Mouse (Mus musculus): ENCODE measurements at regions not wholly inside any gene's neighbourhood (a gene's known extent, or its start where the extent isn't known, plus 50 kb on each side); places are given as distances from the start of the nearest gene placed in this dataset.

GRCm38 (mm10) chr16:74517374-74517773, 105.7 kb upstream of the Robo2 start:
- Histone ChIP-seq H3K27ac (no peak overlapping the region), H3K4me3 (ENCODE audit: low read length) (no peak overlapping the region), H3K27me3 (ENCODE audit: insufficient read depth, low read length) (no peaks in the 10 kb centered on the region), H3K9ac (replicated peaks; ENCODE audit: low read length) (no peak overlapping the region), H3K36me3 (ENCODE audit: insufficient read depth, low read length) (no peaks in the 10 kb centered on the region), H3K9me3 (ENCODE audit: low read length) (no peaks in the 10 kb centered on the region), H3K4me1 (ENCODE audit: insufficient read depth, low read length) (no peaks in the 10 kb centered on the region), H3K4me2 (ENCODE audit: low read depth, low read length) (no peak overlapping the region)
- ATAC-seq, result no peak
- no peak for TF ChIP-seq CTCF (IDR thresholded peaks at IDR 0.05; ENCODE audit: low read depth)
- 94% methylated on average over 4 of the region's 4 CpGs for WGBS
- DNase-seq (ENCODE audit: low spot score), result no peak

GRCm38 (mm10) chr16:74514481-74514880, 102.9 kb upstream of the Robo2 start:
- no peak for ATAC-seq

GRCm38 (mm10) chr16:74510383-74510782, 98.8 kb upstream of the Robo2 start:
- H3K4me1 ChIP-seq (ENCODE audit: insufficient read depth, low read length), result no peaks in the 10 kb centered on the region
- ATAC-seq, result no peak

More at GRCm38 (mm10) chr16:74514481-74514880, 102.9 kb upstream of the Robo2 start:
- DNase-seq (ENCODE audit: low spot score), result no peak
- no peaks in the 10 kb centered on the region for H3K4me1 ChIP-seq (ENCODE audit: insufficient read depth, low read length)
- no peak overlapping the region for H3K9ac ChIP-seq (replicated peaks; ENCODE audit: low read length)
- no peak overlapping the region for H3K4me2 ChIP-seq (ENCODE audit: low read depth, low read length)
- H3K36me3 ChIP-seq (ENCODE audit: insufficient read depth, low read length), result no peaks in the 10 kb centered on the region
- WGBS, result 88% methylated on average over 4 of the region's 4 CpGs
- no peaks in the 10 kb centered on the region for H3K9me3 ChIP-seq (ENCODE audit: low read length)
- H3K27me3 ChIP-seq (ENCODE audit: insufficient read depth, low read length), result no peaks in the 10 kb centered on the region
- no peak overlapping the region for H3K27ac ChIP-seq
- H3K4me3 ChIP-seq (ENCODE audit: low read length), result no peak overlapping the region
- TF ChIP-seq CTCF (IDR thresholded peaks at IDR 0.05; ENCODE audit: low read depth), result no peak

DNA sequence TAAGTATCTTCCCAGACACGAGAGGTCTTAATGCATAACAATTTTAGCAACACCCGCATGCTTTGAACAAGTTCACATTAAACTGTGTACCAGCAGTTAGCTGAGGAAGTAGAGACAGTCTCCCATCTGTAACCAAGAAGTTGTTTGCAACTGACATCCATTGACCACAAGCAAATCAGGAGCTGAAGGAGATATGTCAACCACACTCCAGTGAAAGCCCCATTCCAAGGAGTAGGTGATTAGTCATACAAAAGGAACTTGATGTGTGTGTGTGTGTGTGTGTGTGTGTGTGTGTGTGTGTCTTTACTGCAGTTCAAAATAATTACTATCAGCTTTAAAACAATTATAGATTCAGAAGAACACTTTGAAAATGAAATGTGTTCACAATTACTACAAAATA, 97.9 kb upstream of the Robo2 start:
- no peak for TF ChIP-seq CTCF (IDR thresholded peaks at IDR 0.05; ENCODE audit: low read depth)

More at GRCm38 (mm10) chr16:74510383-74510782, 98.8 kb upstream of the Robo2 start:
- WGBS, result 92% methylated on average over 1 of the region's 1 CpGs
- no peaks in the 10 kb centered on the region for H3K9me3 ChIP-seq (ENCODE audit: low read length)
- no peak overlapping the region for H3K27ac ChIP-seq
- no peak overlapping the region for H3K4me3 ChIP-seq (ENCODE audit: low read length)
- DNase-seq (ENCODE audit: low spot score), result no peak
- no peak for TF ChIP-seq CTCF (IDR thresholded peaks at IDR 0.05; ENCODE audit: low read depth)
- H3K36me3 ChIP-seq (ENCODE audit: insufficient read depth, low read length), result no peaks in the 10 kb centered on the region
- no peak overlapping the region for H3K4me2 ChIP-seq (ENCODE audit: low read depth, low read length)
- H3K9ac ChIP-seq (replicated peaks; ENCODE audit: low read length), result no peak overlapping the region
- no peaks in the 10 kb centered on the region for H3K27me3 ChIP-seq (ENCODE audit: insufficient read depth, low read length)

GRCm38 (mm10) chr16:74506719-74507118, 95.1 kb upstream of the Robo2 start:
- Histone ChIP-seq H3K27ac (no peak overlapping the region), H3K36me3 (ENCODE audit: insufficient read depth, low read length) (no peaks in the 10 kb centered on the region), H3K4me3 (ENCODE audit: low read length) (no peak overlapping the region), H3K4me1 (ENCODE audit: insufficient read depth, low read length) (no peaks in the 10 kb centered on the region), H3K27me3 (ENCODE audit: insufficient read depth, low read length) (no peaks in the 10 kb centered on the region), H3K4me2 (ENCODE audit: low read depth, low read length) (no peak overlapping the region), H3K9me3 (ENCODE audit: low read length) (no peaks in the 10 kb centered on the region), H3K9ac (replicated peaks; ENCODE audit: low read length) (no peak overlapping the region)
- DNase-seq (ENCODE audit: low spot score) (no peak), ATAC-seq (no peak)
- TF ChIP-seq CTCF (IDR thresholded peaks at IDR 0.05; ENCODE audit: low read depth), result no peak

More for the DNA sequence above, 97.9 kb upstream of the Robo2 start:
- no peaks in the 10 kb centered on the region for H3K4me1 ChIP-seq (ENCODE audit: insufficient read depth, low read length)
- H3K27me3 ChIP-seq (ENCODE audit: insufficient read depth, low read length), result no peaks in the 10 kb centered on the region
- H3K36me3 ChIP-seq (ENCODE audit: insufficient read depth, low read length), result no peaks in the 10 kb centered on the region
- 89% methylated on average over 2 of the region's 2 CpGs for WGBS
- ATAC-seq, result no peak
- H3K9me3 ChIP-seq (ENCODE audit: low read length), result no peaks in the 10 kb centered on the region
- H3K4me3 ChIP-seq (ENCODE audit: low read length), result no peak overlapping the region
- no peak overlapping the region for H3K27ac ChIP-seq
- H3K4me2 ChIP-seq (ENCODE audit: low read depth, low read length), result no peak overlapping the region
- no peak for DNase-seq (ENCODE audit: low spot score)
- H3K9ac ChIP-seq (replicated peaks; ENCODE audit: low read length), result no peak overlapping the region

DNA sequence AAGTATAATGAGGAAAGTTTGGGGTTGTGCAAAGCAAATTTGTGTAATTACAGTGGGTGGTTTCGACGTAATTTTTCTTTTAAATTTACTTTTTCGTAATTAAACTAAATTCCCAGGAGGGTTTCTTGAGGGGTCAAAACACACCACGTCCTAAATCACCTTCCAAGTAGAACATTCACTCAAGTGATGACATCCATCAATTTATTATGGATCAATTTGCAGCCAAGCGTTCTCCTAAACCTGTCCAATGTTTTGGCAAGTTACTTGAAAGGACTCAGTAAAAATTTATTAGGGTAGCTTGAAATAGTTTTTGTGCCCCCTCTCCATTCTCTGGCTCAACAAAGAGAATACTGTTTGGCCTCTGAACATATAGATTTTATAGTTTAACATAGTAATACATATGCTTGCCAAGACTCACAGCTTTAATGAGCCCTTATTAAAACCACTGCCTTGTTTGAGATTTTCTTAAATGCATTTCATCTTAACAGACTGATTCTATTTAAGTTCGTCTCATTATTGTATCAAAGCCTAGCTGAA, 94.6 kb upstream of the Robo2 start:
- Histone ChIP-seq H3K4me2 (ENCODE audit: low read depth, low read length) (no peak overlapping the region), H3K9me3 (ENCODE audit: low read length) (no peaks in the 10 kb centered on the region), H3K4me1 (ENCODE audit: insufficient read depth, low read length) (no peaks in the 10 kb centered on the region), H3K36me3 (ENCODE audit: insufficient read depth, low read length) (no peaks in the 10 kb centered on the region), H3K27ac (no peak overlapping the region), H3K9ac (replicated peaks; ENCODE audit: low read length) (no peak overlapping the region), H3K27me3 (ENCODE audit: insufficient read depth, low read length) (no peaks in the 10 kb centered on the region), H3K4me3 (ENCODE audit: low read length) (no peak overlapping the region)
- WGBS, result 82% methylated on average over 6 of the region's 6 CpGs
- DNase-seq (ENCODE audit: low spot score) (no peak), ATAC-seq (no peak)
- TF ChIP-seq CTCF (IDR thresholded peaks at IDR 0.05; ENCODE audit: low read depth), result no peak

- no peak overlapping the region for H3K4me3 ChIP-seq (ENCODE audit: low read length)
- no peaks in the 10 kb centered on the region for H3K4me1 ChIP-seq (ENCODE audit: insufficient read depth, low read length)
- H3K27me3 ChIP-seq (ENCODE audit: insufficient read depth, low read length), result no peaks in the 10 kb centered on the region
- H3K9me3 ChIP-seq (ENCODE audit: low read length), result no peaks in the 10 kb centered on the region
- WGBS, result 80% methylated on average over 5 of the region's 5 CpGs
- no peak overlapping the region for H3K27ac ChIP-seq
- H3K4me2 ChIP-seq (ENCODE audit: low read depth, low read length), result no peak overlapping the region
- DNase-seq (ENCODE audit: low spot score) (no peak), ATAC-seq (no peak)
- no peak overlapping the region for H3K9ac ChIP-seq (replicated peaks; ENCODE audit: low read length)
- H3K36me3 ChIP-seq (ENCODE audit: insufficient read depth, low read length), result no peaks in the 10 kb centered on the region
- no peak for TF ChIP-seq CTCF (IDR thresholded peaks at IDR 0.05; ENCODE audit: low read depth)
Measured at GRCm38 (mm10) chr16:74504426-74504825, 92.8 kb upstream of the Robo2 start.
